Mouse (Mus musculus) neural tube, embryonic 10.5 days (tissue): ENCODE measurements at regions not wholly inside any gene's neighbourhood (a gene's known extent, or its start where the extent isn't known, plus 50 kb on each side); places are given as distances from the start of the nearest gene placed in this dataset.
A peak's percentile ranks its signal among the peaks of the same experiment; 100 is the strongest.

Experiments used
- DNase-seq: peaks from one replicate; pipeline ENCODE4 v3.0.0-alpha.2; 2017; ENCODE audit warnings: low spot score; ENCODE audit errors: extremely low spot score

- DNase-seq = no peak
Measured at GRCm38 (mm10) chr13:32649982-32650381, 133.8 kb downstream of the Mylk4 start.

GRCm38 (mm10) chr13:32643030-32643750 lies 140.6 kb downstream of the Mylk4 start:
- DNase-seq = no peak

- no peak for DNase-seq
Measured at GRCm38 (mm10) chr13:32640941-32641340, 142.8 kb downstream of the Mylk4 start.

GRCm38 (mm10) chr13:32630122-32630732 lies 153.5 kb downstream of the Mylk4 start:
- DNase-seq = no peak

- DNase-seq = no peak
Measured at GRCm38 (mm10) chr13:32613916-32614315, 169.8 kb downstream of the Mylk4 start.

- DNase-seq = peak; percentile 68
Measured at GRCm38 (mm10) chr13:32611551-32612295, 172.0 kb downstream of the Mylk4 start.

GRCm38 (mm10) chr13:32610970-32611369 lies 172.8 kb downstream of the Mylk4 start:
- no peak for DNase-seq

GRCm38 (mm10) chr13:32608413-32608812 lies 175.3 kb downstream of the Mylk4 start:
- DNase-seq = no peak

GRCm38 (mm10) chr13:32603925-32604590 lies 179.7 kb downstream of the Mylk4 start:
- DNase-seq = no peak

- DNase-seq = no peak
Measured at GRCm38 (mm10) chr13:32601315-32601714, 182.4 kb downstream of the Mylk4 start.

- no peak for DNase-seq
Measured at GRCm38 (mm10) chr13:32593611-32594010, 190.1 kb downstream of the Mylk4 start.

- DNase-seq = no peak
Measured at GRCm38 (mm10) chr13:32593131-32593530, 190.6 kb downstream of the Mylk4 start.

- no peak for DNase-seq
Measured at GRCm38 (mm10) chr13:32581598-32581997, 202.2 kb downstream of the Mylk4 start.

- DNase-seq = no peak
Measured at GRCm38 (mm10) chr13:32567850-32568249, 215.9 kb downstream of the Mylk4 start.

- no peak for DNase-seq
Measured at GRCm38 (mm10) chr13:32560666-32561065, 222.1 kb upstream of the Gmds start.

- no peak for DNase-seq
Measured at GRCm38 (mm10) chr13:32556396-32556795, 217.9 kb upstream of the Gmds start.

GRCm38 (mm10) chr13:32555064-32555463 lies 216.5 kb upstream of the Gmds start:
- no peak for DNase-seq

GRCm38 (mm10) chr13:32554601-32555000 lies 216.1 kb upstream of the Gmds start:
- no peak for DNase-seq

GRCm38 (mm10) chr13:32553136-32553535 lies 214.6 kb upstream of the Gmds start:
- DNase-seq = peak; percentile 7

GRCm38 (mm10) chr13:32550113-32550512 lies 211.6 kb upstream of the Gmds start:
- DNase-seq = peak; percentile 6

GRCm38 (mm10) chr13:32547126-32547525 lies 208.6 kb upstream of the Gmds start:
- peak; percentile 1 for DNase-seq
